Mouse (Mus musculus) midbrain, embryonic 16.5 days (tissue): ENCODE data around the gene Slc8a2. TPM values are rescaled to one million over a fixed set of nuclear protein-coding genes. Genes with fewer than 3 reads are reported as not detected.

Experiments used
- ATAC-seq: fragments of 200-750 bp; cut with Nextera tagmentation; 2 replicates; pipeline ENCODE4 v1.8.0; 2017; ENCODE audit warnings: moderate TSS enrichment
- H3K27ac ChIP-seq: fragments of 300-500 bp; sonication (generic); 2 replicates; pipeline ENCODE4 v1.5.1; 2014; ENCODE audit warnings: mild to moderate bottlenecking, low read length, mixed read lengths
- H3K27me3 ChIP-seq: fragments of 300-500 bp; sonication (generic); 2 replicates; pipeline ENCODE4 v1.6.1; 2014; ENCODE audit warnings: low read depth, low read length, mixed read lengths; ENCODE audit not compliant: control insufficient read depth, insufficient read depth
- H3K36me3 ChIP-seq: fragments of 300-500 bp; sonication (generic); 2 replicates; pipeline ENCODE4 v1.6.1; 2014; ENCODE audit warnings: mild to moderate bottlenecking, low read length, moderate library complexity, mixed read lengths; ENCODE audit not compliant: control insufficient read depth, insufficient read depth
- H3K4me1 ChIP-seq: fragments of 300-500 bp; sonication (generic); 2 replicates; pipeline ENCODE4 v1.6.1; 2014; ENCODE audit warnings: mild to moderate bottlenecking, low read length, mixed read lengths; ENCODE audit not compliant: control insufficient read depth, insufficient read depth
- H3K4me2 ChIP-seq: fragments of 300-500 bp; sonication (generic); 2 replicates; pipeline ENCODE4 v1.6.1; 2014; ENCODE audit warnings: mild to moderate bottlenecking, low read length, mixed read lengths
- H3K4me3 ChIP-seq: fragments of 300-500 bp; sonication (generic); 2 replicates; pipeline ENCODE4 v1.5.1; 2014; ENCODE audit warnings: low read depth, mild to moderate bottlenecking, low read length, moderate library complexity, mixed read lengths
- H3K9ac ChIP-seq: fragments of 300-500 bp; sonication (generic); 2 replicates; pipeline ENCODE4 v1.6.1; 2014; ENCODE audit warnings: low read depth, low read length, mixed read lengths
- H3K9me3 ChIP-seq: fragments of 300-500 bp; sonication (generic); replicated peaks from 2 replicates; pipeline ENCODE4 v1.6.1; 2014; ENCODE audit warnings: mild to moderate bottlenecking, low read length, mixed read lengths; ENCODE audit not compliant: control insufficient read depth, poor library complexity, severe bottlenecking
- WGBS: fragments of 180-500 bp; shearing (Covaris S2); extraction: QIAGEN DNeasy Blood & Tissue Kit; methylation state at CpG from one replicate; pipeline ENCODE4 v1.1.7; 2014; 5-methylcytosine and 5-hydroxymethylcytosine counted together
- polyA plus RNA-seq: library from polyadenylated mRNA; unstranded; fragments of >200 nt; fragmentation: Nextera tagmentation; extraction: Ambion mirVana; gene quantifications from 2 replicates; pipeline ENCODE4 v1.2.1, GENCODE M21; 2015

The Slc8a2 gene
- polyA plus RNA-seq, 1 experiment from 2014 or later, result 0.73 TPM

- Histone ChIP-seq H3K9ac (no peak overlapping the region), H3K4me1 (peaks cover 11% of the 10 kb centered on the region), H3K27me3 (no peaks in the 10 kb centered on the region), H3K9me3 (no peaks in the 10 kb centered on the region), H3K4me3 (no peak overlapping the region), H3K27ac (no peak overlapping the region), H3K36me3 (peaks cover 30% of the 10 kb centered on the region), H3K4me2 (no peak overlapping the region)
- 93% methylated on average over 3 of the region's 3 CpGs for WGBS
- no peak for ATAC-seq
Observed at GRCm38 (mm10) chr7:16117100-16117499, 12.5 kb upstream of the Slc8a2 start.

GRCm38 (mm10) chr7:16119569-16120261, 9.9 kb upstream of the Slc8a2 start, which contains the start of gene Kptn:
Gene Kptn (plus strand): TSS chr7:16119895.
- Histone ChIP-seq H3K4me3 (peak within 1 kb of the TSS; percentile 60), H3K36me3 (peaks cover 18% of the 10 kb centered on the region), H3K27ac (peak within 1 kb of the TSS; percentile 95), H3K4me1 (peaks cover 11% of the 10 kb centered on the region), H3K9me3 (no peaks in the 10 kb centered on the region), H3K4me2 (peak within 1 kb of the TSS; percentile 71), H3K9ac (peak within 1 kb of the TSS; percentile 89), H3K27me3 (no peaks in the 10 kb centered on the region)
- WGBS, result under 1% methylated on average over 33 of the region's 33 CpGs
- peak; percentile 78 for ATAC-seq

- H3K4me1 ChIP-seq, result peaks cover 11% of the 10 kb centered on the region
- H3K36me3 ChIP-seq, result peaks cover 14% of the 10 kb centered on the region
- peak overlapping the region; percentile 89 for H3K9ac ChIP-seq
- no peaks in the 10 kb centered on the region for H3K27me3 ChIP-seq
- peak overlapping the region; percentile 60 for H3K4me3 ChIP-seq
- H3K4me2 ChIP-seq, result peak overlapping the region; percentile 56
- H3K9me3 ChIP-seq, result no peaks in the 10 kb centered on the region
- H3K27ac ChIP-seq, result peak overlapping the region; percentile 95; the same call in 1 of the 2 replicates
- 47% methylated on average over 9 of the region's 9 CpGs for WGBS
- peak; percentile 18 for ATAC-seq
Observed at GRCm38 (mm10) chr7:16120262-16120600, 9.4 kb upstream of the Slc8a2 start.

GRCm38 (mm10) chr7:16125829-16126228, 3.8 kb upstream of the Slc8a2 start:
- Histone ChIP-seq H3K9me3 (no peaks in the 10 kb centered on the region), H3K4me3 (no peak overlapping the region), H3K9ac (no peak overlapping the region), H3K27me3 (no peaks in the 10 kb centered on the region), H3K4me2 (no peak overlapping the region), H3K27ac (no peak overlapping the region), H3K4me1 (peaks cover 15% of the 10 kb centered on the region), H3K36me3 (peaks cover 3% of the 10 kb centered on the region; the same call in 1 of the 2 replicates)
- ATAC-seq, result no peak
- WGBS, result 80% methylated on average over 9 of the region's 9 CpGs

- peaks cover 3% of the 10 kb centered on the region; the same call in 1 of the 2 replicates for H3K36me3 ChIP-seq
- H3K4me1 ChIP-seq, result peaks cover 31% of the 10 kb centered on the region
- 70% methylated on average over 6 of the region's 6 CpGs for WGBS
- no peak for ATAC-seq
- H3K27me3 ChIP-seq, result no peaks in the 10 kb centered on the region
- H3K9me3 ChIP-seq, result no peaks in the 10 kb centered on the region
- H3K9ac ChIP-seq, result no peak overlapping the region
- H3K4me3 ChIP-seq, result no peak overlapping the region
- no peak overlapping the region for H3K4me2 ChIP-seq
- no peak overlapping the region for H3K27ac ChIP-seq
Observed at GRCm38 (mm10) chr7:16128344-16128743, 1.3 kb upstream of the Slc8a2 start.

- 56% methylated on average over 5 of the region's 5 CpGs for WGBS
- Histone ChIP-seq H3K9me3 (no peaks in the 10 kb centered on the region), H3K27ac (peak overlapping the region; percentile 75), H3K4me2 (peak overlapping the region; percentile 74), H3K4me3 (peak overlapping the region; percentile 61), H3K9ac (peak overlapping the region; percentile 78), H3K36me3 (peaks cover 3% of the 10 kb centered on the region; the same call in 1 of the 2 replicates), H3K4me1 (peaks cover 31% of the 10 kb centered on the region), H3K27me3 (no peaks in the 10 kb centered on the region)
- no peak; the same call in 1 of the 2 replicates for ATAC-seq
Observed at GRCm38 (mm10) chr7:16128899-16129298, 727 bp upstream of the Slc8a2 start.

- Histone ChIP-seq H3K4me2 (peak overlapping the region; percentile 74), H3K27ac (peak overlapping the region; percentile 79), H3K36me3 (peaks cover 3% of the 10 kb centered on the region; the same call in 1 of the 2 replicates), H3K27me3 (no peaks in the 10 kb centered on the region), H3K4me3 (peak overlapping the region; percentile 61), H3K9ac (peak overlapping the region; percentile 78), H3K9me3 (no peaks in the 10 kb centered on the region), H3K4me1 (peaks cover 42% of the 10 kb centered on the region)
- ATAC-seq, result peak; percentile 74
- under 1% methylated on average over 36 of the region's 38 CpGs for WGBS
Observed at GRCm38 (mm10) chr7:16129846-16130691, 443 bp downstream of the Slc8a2 start.

GRCm38 (mm10) chr7:16130956-16131634, 1.5 kb downstream of the Slc8a2 start:
- H3K4me2 ChIP-seq, result peak overlapping the region; percentile 74
- H3K9ac ChIP-seq, result peak overlapping the region; percentile 78
- H3K4me3 ChIP-seq, result peak overlapping the region; percentile 61
- ATAC-seq, result no peak
- H3K4me1 ChIP-seq, result peaks cover 43% of the 10 kb centered on the region
- WGBS, result 38% methylated on average over 13 of the region's 13 CpGs
- H3K27me3 ChIP-seq, result no peaks in the 10 kb centered on the region
- H3K27ac ChIP-seq, result peak overlapping the region; percentile 79; the same call in 1 of the 2 replicates
- H3K36me3 ChIP-seq, result no peaks in the 10 kb centered on the region; the same call in 1 of the 2 replicates
- no peaks in the 10 kb centered on the region for H3K9me3 ChIP-seq
